ENCODE assay signal across 11 mouse cellular contexts in genomic region chr11:8706246-8707041, GRCm38 (mm10). TPM values are rescaled to one million over a fixed set of nuclear protein-coding genes. Genes with fewer than 3 reads are reported as not detected.
DNase-seq lines count a peak whose midpoint lies in the region; ATAC-seq and TF ChIP-seq lines count a peak whose summit lies in the region.
"Had no signal": no experiment of that assay in that cellular context is flagged by ENCODE, and none has a peak within 500 bp of the region (broad histone marks: within the 10 kb centered on the region; RNA-seq: fewer than 3 reads in every experiment).

No protein-coding gene starts in this region.

- no peak for TF ChIP-seq CTCF in brain, embryonic 14.5 days (IDR thresholded peaks at IDR 0.05; ENCODE audit: borderline replicate concordance, extremely low read depth, insufficient read depth, insufficient read length)

- DNase-seq in adrenal gland, postnatal 14 days, result peak; percentile 22
- DNase-seq in adrenal gland, adult 18-20 months (ENCODE audit: low spot score in 2 of 2), result no peak
- DNase-seq in kidney, postnatal 14 days, result peak; percentile 8
- no peak for DNase-seq in kidney, postnatal 10 days
- peak; percentile 44 for DNase-seq in brain, embryonic 14.5 days (ENCODE audit: low read depth)
- no peak for DNase-seq in Muller cell, postnatal 12 days (ENCODE audit: inconsistent ontology term)
- DNase-seq: cerebellum, adult 11-12 months had no signal

- no peaks in the 10 kb centered on the region for H3K9me3 ChIP-seq in intestine, embryonic 15.5 days
- no peaks in the 10 kb centered on the region for H3K9me3 ChIP-seq in neural tube, embryonic 15.5 days (replicated peaks)
- H3K9me3 ChIP-seq: limb, embryonic 10.5 days had no signal

- WGBS in intestine, embryonic 15.5 days, result 49% methylated on average over 8 of the region's 8 CpGs
- WGBS in neural tube, embryonic 15.5 days, result 74% methylated on average over 8 of the region's 8 CpGs

- H3K4me3 ChIP-seq in intestine, embryonic 15.5 days (replicated peaks), result no peak overlapping the region
- no peak overlapping the region for H3K4me3 ChIP-seq in neural tube, embryonic 15.5 days (replicated peaks)
- H3K4me3 ChIP-seq: limb, embryonic 10.5 days had no signal

- peak; percentile 50 for ATAC-seq in intestine, embryonic 15.5 days
- no peak for ATAC-seq in neural tube, embryonic 15.5 days (ENCODE audit: low FRiP score)

- H3K27me3 ChIP-seq in intestine, embryonic 15.5 days (replicated peaks), result no peaks in the 10 kb centered on the region
- H3K27me3 ChIP-seq in neural tube, embryonic 15.5 days (replicated peaks), result no peaks in the 10 kb centered on the region

- H3K36me3 ChIP-seq in intestine, embryonic 15.5 days, result no peaks in the 10 kb centered on the region
- no peaks in the 10 kb centered on the region for H3K36me3 ChIP-seq in neural tube, embryonic 15.5 days
- H3K36me3 ChIP-seq: limb, embryonic 10.5 days had no signal

- no peak for TF ChIP-seq POLR2A in brain, embryonic 14.5 days (IDR thresholded peaks at IDR 0.05; ENCODE audit: borderline replicate concordance, extremely low read depth, insufficient read depth, insufficient read length, poor library complexity, severe bottlenecking)

- H3K4me1 ChIP-seq in intestine, embryonic 15.5 days (replicated peaks), result peaks cover 6% of the 10 kb centered on the region
- H3K4me1 ChIP-seq in neural tube, embryonic 15.5 days, result no peaks in the 10 kb centered on the region

- H3K4me2 ChIP-seq in intestine, embryonic 15.5 days (replicated peaks), result no peak overlapping the region
- no peak overlapping the region for H3K4me2 ChIP-seq in neural tube, embryonic 15.5 days

- H3K27ac ChIP-seq in intestine, embryonic 15.5 days, result peak overlapping the region; percentile 56; the same call in 1 of the 2 replicates
- no peak overlapping the region for H3K27ac ChIP-seq in neural tube, embryonic 15.5 days (replicated peaks)
- H3K27ac ChIP-seq: kidney, postnatal 0 days; limb, embryonic 10.5 days had no signal

- no peak overlapping the region for H3K9ac ChIP-seq in intestine, embryonic 15.5 days
- no peak overlapping the region for H3K9ac ChIP-seq in neural tube, embryonic 15.5 days (replicated peaks)

RNA-seq across cellular contexts. Expression of gene Tns3, which starts 42.1 kb away (rescaled TPM):
- 36.9 and 38.4 TPM in 2 replicates for total RNA-seq in adrenal gland, postnatal 14 days (2021)
- 10 to 100 TPM; 48.3 to 51.5 TPM for total RNA-seq in adrenal gland, adult 18-20 months (2021)
- polyA plus RNA-seq in brain, embryonic 14.5 days (2012; rRNA removed), result 7.3 and 12.1 TPM in 2 replicates
- 21.1 and 22.9 TPM in 2 replicates for polyA plus RNA-seq in intestine, embryonic 15.5 days (2015; fragmentation: Nextera tagmentation; extraction: Ambion mirVana)
- 7.6 and 11.1 TPM in 2 replicates for polyA plus RNA-seq in neural tube, embryonic 15.5 days (2015; fragmentation: Nextera tagmentation; extraction: Ambion mirVana)

Comparison
In these comparisons a context has a peak if more than half of its experiments do, and no peak if none do; other contexts are left out.
1. DNase-seq: peak in adrenal gland, postnatal 14 days (single experiment), kidney, postnatal 14 days (single experiment) and brain, embryonic 14.5 days (single experiment); none in adrenal gland, adult 18-20 months (0 of 2), kidney, postnatal 10 days (single experiment) and Muller cell, postnatal 12 days (single experiment).